Mouse (Mus musculus): Measurements from ENCODE around the gene Ppia.
"Not testable (repeated sequence)": the region's sequence is repeated elsewhere in the genome, so short reads cannot be mapped to it uniquely, and the experiment has no call there.

The Ppia gene

DNA sequence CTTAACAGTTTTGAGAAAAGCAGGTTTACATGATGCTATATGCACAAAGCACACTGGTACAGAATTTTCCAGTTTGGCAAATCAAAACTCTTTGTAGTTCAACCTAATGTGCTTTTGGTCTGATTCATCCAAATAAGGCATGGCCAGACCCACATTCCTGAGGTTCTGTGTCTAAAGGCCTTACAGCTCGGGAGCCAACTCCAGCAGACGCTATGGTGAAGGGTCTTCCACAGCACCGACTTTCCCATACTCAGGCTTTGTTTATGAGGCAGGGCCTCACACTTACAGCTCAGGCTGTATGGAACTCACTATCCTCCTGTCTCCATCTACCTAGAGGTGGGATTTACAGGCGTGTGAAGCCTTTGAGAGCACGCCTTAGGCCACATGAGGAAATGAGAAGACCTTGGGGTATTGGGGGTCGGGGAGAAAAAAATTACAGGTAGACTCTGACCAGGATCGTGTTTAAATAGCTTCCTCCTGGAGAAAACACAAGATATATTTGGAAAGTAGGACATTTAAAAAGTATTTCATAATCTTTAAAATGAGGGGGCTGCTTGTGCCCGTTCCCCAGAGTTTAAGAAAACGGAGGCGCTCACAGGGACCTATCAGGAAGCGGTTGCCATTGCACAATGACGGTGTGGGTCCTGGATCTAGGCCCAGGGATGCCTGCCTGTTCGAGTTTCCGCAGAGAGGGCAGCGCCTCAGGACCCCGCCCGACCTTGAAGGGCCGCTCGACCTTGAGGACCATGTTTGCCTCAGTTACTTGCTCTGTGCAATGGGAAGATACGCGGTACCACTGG is at the start of gene Ppia:
TSS of gene Ppia (plus strand) at position 693 of the 800 bp plus-strand sequence.
- DNase-seq = peak; percentile 53

DNA sequence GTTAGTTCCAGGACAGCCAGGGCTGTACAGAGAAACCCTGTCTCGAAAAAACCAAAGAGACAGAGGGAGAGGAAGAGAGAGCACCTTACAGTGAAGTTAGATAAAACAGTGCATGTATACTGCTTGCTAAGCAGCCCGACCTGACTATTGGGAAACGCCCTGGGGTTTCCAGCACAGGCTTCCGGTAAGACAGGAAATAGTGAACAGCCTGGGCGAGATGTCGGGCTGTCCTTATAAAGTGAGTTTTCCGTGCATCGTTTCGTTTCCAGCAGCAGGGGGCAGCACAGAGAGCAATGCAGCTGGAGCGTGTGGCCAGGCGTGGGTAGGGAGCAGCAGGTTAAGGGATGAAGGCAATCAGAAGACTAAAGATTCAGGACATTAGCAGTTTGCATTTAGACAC is 49.4 kb upstream of the Ppia start:
- peak; percentile 75 for DNase-seq

- DNase-seq = no peak
These were observed 48.8 kb upstream of the Ppia start for GRCm38 (mm10) chr11:6366434-6366833.

GRCm38 (mm10) chr11:6367156-6367555 is 48.1 kb upstream of the Ppia start:
- DNase-seq = no peak

DNA sequence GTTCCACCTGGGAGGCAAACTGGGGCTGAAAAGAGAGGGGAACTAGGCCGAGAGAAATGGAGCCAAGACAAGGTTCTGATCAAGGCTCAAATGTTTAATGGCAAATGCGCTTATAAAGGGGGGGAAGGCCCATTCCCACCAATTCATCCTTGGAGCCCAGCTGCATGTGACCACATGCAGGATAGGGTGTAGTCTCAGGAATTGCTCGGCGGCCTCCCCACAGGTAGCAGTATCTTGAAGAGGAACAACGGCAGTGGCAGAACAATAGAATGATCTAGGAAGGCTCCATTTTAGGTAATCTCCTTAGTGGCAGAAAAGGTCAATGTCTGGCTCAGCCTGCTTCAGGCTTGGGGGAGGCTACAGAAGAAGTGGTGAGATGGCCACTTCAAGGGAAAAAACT is 47.3 kb upstream of the Ppia start:
- DNase-seq = not testable (repeated sequence)

- DNase-seq = no peak
These were observed 43.7 kb upstream of the Ppia start for GRCm38 (mm10) chr11:6371376-6372155.

DNA sequence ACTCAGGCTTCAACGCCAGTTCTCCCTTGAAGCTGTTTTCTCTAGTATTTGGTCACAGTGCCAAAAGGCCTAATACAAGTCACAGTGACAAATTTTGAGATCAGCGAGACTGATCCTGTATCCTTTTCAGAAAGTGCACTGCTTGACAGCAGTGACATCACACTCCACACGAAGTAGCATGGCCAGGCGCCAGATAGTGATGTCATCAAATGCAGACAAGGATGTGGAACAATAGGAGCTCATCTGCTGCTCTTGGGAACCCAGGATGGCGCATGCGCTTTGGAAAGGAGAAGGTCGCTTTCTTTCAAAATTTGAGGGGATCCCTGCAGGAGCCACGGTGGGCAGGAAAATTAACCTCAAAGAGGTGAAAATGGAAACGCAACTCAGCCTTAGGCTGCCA is 42.5 kb upstream of the Ppia start:
- DNase-seq = no peak

DNA sequence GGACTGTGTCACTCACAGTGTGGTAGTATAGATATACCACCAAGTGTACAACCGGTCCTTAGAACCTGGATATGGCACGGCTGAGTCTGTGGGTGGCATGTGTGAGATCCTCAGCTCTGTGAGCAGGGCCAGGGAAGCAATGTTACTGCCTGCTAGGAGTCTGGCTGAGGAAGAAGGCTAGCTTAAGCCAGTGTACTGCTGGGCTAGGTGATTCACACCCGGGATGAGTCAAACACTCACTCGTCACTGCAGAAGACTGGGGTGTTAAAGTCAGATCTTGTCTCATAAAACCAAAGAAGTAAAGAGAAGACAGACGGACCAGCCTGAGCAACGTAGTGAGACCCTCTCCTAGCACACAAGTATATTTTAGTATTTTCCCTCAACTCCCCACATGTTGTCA is 34.3 kb upstream of the Ppia start:
- DNase-seq = no peak

- peak; percentile 53 for DNase-seq
These were observed 27.0 kb upstream of the Ppia start for GRCm38 (mm10) chr11:6388126-6388725.

DNA sequence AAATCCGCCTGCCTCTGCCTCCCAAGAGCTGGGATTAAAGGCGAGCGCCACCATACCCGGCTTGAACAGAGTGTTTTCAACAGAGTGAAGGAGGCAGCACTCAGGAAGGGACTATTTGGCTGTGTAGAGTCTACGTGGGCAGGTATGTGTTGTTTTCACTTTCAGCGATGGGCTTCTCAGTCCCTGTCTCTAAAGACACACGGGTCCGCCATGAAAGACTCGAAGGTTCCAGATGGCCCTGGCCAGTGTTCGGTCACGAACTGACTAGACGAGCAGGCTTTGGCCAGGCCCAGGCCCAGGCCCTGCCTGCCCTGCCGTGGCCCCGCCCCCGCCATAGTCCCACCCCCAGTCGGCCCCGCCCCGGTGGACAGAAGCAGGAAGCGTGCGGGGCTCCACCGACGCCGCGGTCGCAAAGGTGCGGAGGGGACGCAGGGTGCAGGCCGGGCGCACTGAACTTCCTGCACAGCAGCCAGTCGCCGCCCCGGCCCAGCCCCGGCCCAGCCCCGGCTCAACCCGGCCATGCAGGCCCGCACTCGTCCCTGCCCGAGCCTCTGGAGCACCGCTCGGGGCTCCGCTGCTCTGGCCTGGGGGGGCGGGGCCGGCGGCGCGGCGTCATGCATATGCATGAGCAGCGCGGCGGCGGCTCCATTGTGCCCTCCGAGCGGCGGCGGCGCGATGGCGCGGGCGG is 26.4 kb upstream of the Ppia start, which contains the start of gene Zmiz2:
TSS of gene Zmiz2 (plus strand) at position 349 of the 688 bp plus-strand sequence.
- peak; percentile 96 for DNase-seq

- peak; percentile 67 for DNase-seq
These were observed 25.7 kb upstream of the Ppia start for GRCm38 (mm10) chr11:6389483-6389921.

DNA sequence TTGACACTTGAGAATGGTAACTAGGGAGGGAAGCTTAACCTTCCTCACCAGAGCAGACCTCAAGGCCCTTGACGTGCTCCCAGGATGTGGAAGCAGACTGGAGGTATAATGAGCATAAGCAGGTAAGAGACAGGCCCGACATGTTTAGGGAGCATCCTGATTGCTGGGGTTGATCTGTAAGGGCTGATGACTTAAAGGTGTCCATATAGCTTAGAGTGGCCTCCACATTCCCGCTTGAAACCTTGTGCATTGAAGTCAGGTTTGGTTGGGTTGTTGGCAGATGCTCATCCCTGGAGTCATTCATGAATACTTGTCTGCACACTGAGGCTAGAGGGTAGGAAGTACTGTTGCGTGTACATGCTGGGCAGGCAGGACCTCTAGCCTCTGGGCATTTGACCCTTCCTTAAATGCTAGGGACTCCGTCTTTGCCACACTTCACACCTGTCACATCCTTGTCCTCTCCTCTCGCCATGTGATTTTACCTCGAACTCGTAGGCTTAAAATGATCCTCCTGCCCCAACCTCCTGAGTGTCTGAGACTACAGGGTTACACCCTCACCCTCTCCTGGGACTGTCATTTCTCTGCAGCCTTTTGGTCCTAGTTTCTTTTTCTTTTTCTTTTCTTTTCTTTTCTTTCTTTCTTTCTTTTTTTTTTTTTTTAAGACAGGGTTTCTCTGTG is 24.7 kb upstream of the Ppia start:
- DNase-seq = peak; percentile 32

DNA sequence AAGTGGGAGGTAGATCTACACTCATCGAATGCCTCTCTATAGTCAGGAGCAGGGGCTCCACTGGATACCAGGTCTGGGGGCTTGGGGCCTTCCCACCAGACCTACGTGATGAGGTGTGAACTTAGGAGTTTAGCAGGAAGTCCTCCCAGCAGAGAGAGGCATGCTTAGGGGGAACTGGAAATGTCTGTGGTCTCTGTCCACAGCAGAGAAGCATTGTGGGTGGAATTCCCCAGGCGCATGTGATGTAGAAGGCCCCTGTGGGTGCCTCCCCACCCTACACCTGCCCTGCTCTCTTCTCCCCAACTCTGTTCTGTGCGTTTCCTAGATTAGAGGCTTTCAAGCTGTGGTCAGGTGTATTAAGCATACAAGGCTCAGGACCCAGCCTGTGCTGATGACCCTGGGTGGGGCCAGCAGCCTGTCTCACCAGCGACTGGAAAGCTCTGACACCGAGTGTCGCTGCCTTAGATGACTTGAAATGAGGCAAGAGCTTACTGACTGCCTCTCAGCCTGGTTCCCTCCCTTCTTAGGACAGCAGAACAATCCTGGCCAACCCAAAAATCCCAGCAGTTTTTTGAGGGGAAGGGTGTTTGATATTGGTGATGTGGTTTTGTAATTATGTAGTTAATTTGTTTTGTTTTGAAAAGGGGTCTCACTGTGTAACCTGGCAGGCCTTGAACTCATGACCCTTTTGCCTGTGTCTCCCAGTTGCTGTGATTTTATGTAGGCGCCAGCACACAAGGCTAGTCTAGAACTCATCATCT is 23.5 kb upstream of the Ppia start:
- DNase-seq = peak; percentile 32

DNA sequence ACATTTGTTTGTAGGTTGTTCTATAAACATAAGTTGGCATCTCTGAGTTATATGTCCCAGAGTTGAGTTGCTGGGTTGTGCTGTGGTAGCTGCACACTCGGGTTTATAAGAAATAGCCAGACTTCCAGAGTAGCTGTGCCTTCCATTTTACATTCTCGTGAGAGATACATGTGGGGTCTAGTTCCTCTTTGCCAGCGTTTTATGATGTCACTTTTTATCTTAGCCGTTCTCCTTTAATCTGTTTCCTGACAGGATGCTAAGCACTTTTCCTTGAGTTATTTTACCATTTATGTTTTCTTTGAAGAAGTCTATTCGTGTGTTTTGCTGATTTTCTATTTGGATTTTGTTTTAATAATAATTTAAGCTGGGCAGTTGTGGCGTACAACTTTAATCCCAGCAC is 22.4 kb upstream of the Ppia start:
- DNase-seq = no peak

- peak; percentile 38 for DNase-seq
These were observed 21.4 kb upstream of the Ppia start for GRCm38 (mm10) chr11:6393866-6394265.

GRCm38 (mm10) chr11:6395565-6395964 is 19.7 kb upstream of the Ppia start:
- DNase-seq = peak; percentile 17

- DNase-seq = peak; percentile 45
These were observed 17.1 kb upstream of the Ppia start for GRCm38 (mm10) chr11:6398141-6398540.

GRCm38 (mm10) chr11:6402515-6403510 is 12.4 kb upstream of the Ppia start:
- peak; percentile 43 for DNase-seq

GRCm38 (mm10) chr11:6403830-6404405 is 11.3 kb upstream of the Ppia start:
- peak; percentile 39 for DNase-seq
